Mouse (Mus musculus): ENCODE results near the gene Arfgef2. TPM values are rescaled to one million over a fixed set of nuclear protein-coding genes. Genes with fewer than 3 reads are reported as not detected.

The Arfgef2 gene
- polyA plus RNA-seq, 1 experiment, result 24.9 TPM

GRCm38 (mm10) chr2:166875561-166875960 lies 70.2 kb downstream of the Arfgef2 start:
- Histone ChIP-seq H3K27ac (ENCODE audit: insufficient read depth, low read length) (no peak overlapping the region), H3K4me3 (ENCODE audit: insufficient read depth, low read length) (no peak overlapping the region), H3K4me1 (ENCODE audit: control insufficient read depth, insufficient read depth, low read length) (no peaks in the 10 kb centered on the region)
- TF ChIP-seq POLR2A (IDR thresholded peaks at IDR 0.05; ENCODE audit: low read depth, low read length), result no peak
- no peak for TF ChIP-seq CTCF (IDR thresholded peaks at IDR 0.05; ENCODE audit: borderline replicate concordance, insufficient read depth, low read length)

GRCm38 (mm10) chr2:166876331-166876730 lies 70.9 kb downstream of the Arfgef2 start:
- no peak for TF ChIP-seq POLR2A (IDR thresholded peaks at IDR 0.05; ENCODE audit: low read depth, low read length)
- TF ChIP-seq CTCF (IDR thresholded peaks at IDR 0.05; ENCODE audit: borderline replicate concordance, insufficient read depth, low read length), result no peak
- no peaks in the 10 kb centered on the region for H3K4me1 ChIP-seq (ENCODE audit: control insufficient read depth, insufficient read depth, low read length)
- no peak overlapping the region for H3K27ac ChIP-seq (ENCODE audit: insufficient read depth, low read length)
- H3K4me3 ChIP-seq (ENCODE audit: insufficient read depth, low read length), result no peak overlapping the region

GRCm38 (mm10) chr2:166885066-166885465 lies 79.7 kb downstream of the Arfgef2 start:
- TF ChIP-seq POLR2A (IDR thresholded peaks at IDR 0.05; ENCODE audit: low read depth, low read length) (no peak), CTCF (IDR thresholded peaks at IDR 0.05; ENCODE audit: borderline replicate concordance, insufficient read depth, low read length) (no peak)
- no peaks in the 10 kb centered on the region for H3K4me1 ChIP-seq (ENCODE audit: control insufficient read depth, insufficient read depth, low read length)
- no peak overlapping the region for H3K4me3 ChIP-seq (ENCODE audit: insufficient read depth, low read length)
- no peak overlapping the region for H3K27ac ChIP-seq (ENCODE audit: insufficient read depth, low read length)

GRCm38 (mm10) chr2:166885619-166886018 lies 80.2 kb downstream of the Arfgef2 start:
- Histone ChIP-seq H3K4me1 (ENCODE audit: control insufficient read depth, insufficient read depth, low read length) (no peaks in the 10 kb centered on the region), H3K4me3 (ENCODE audit: insufficient read depth, low read length) (no peak overlapping the region), H3K27ac (ENCODE audit: insufficient read depth, low read length) (no peak overlapping the region)
- TF ChIP-seq CTCF (IDR thresholded peaks at IDR 0.05; ENCODE audit: borderline replicate concordance, insufficient read depth, low read length) (no peak), POLR2A (IDR thresholded peaks at IDR 0.05; ENCODE audit: low read depth, low read length) (no peak)

GRCm38 (mm10) chr2:166886231-166886630 lies 80.8 kb downstream of the Arfgef2 start:
- Histone ChIP-seq H3K27ac (ENCODE audit: insufficient read depth, low read length) (no peak overlapping the region), H3K4me3 (ENCODE audit: insufficient read depth, low read length) (no peak overlapping the region), H3K4me1 (ENCODE audit: control insufficient read depth, insufficient read depth, low read length) (no peaks in the 10 kb centered on the region)
- TF ChIP-seq POLR2A (IDR thresholded peaks at IDR 0.05; ENCODE audit: low read depth, low read length) (no peak), CTCF (IDR thresholded peaks at IDR 0.05; ENCODE audit: borderline replicate concordance, insufficient read depth, low read length) (no peak)

GRCm38 (mm10) chr2:166887816-166888215 lies 82.4 kb downstream of the Arfgef2 start:
- Histone ChIP-seq H3K27ac (ENCODE audit: insufficient read depth, low read length) (no peak overlapping the region), H3K4me1 (ENCODE audit: control insufficient read depth, insufficient read depth, low read length) (no peaks in the 10 kb centered on the region), H3K4me3 (ENCODE audit: insufficient read depth, low read length) (no peak overlapping the region)
- no peak for TF ChIP-seq POLR2A (IDR thresholded peaks at IDR 0.05; ENCODE audit: low read depth, low read length)
- TF ChIP-seq CTCF (IDR thresholded peaks at IDR 0.05; ENCODE audit: borderline replicate concordance, insufficient read depth, low read length), result peak; percentile 61

GRCm38 (mm10) chr2:166891366-166891880 lies 86.0 kb downstream of the Arfgef2 start:
- no peak overlapping the region for H3K27ac ChIP-seq (ENCODE audit: insufficient read depth, low read length)
- H3K4me3 ChIP-seq (ENCODE audit: insufficient read depth, low read length), result no peak overlapping the region
- no peaks in the 10 kb centered on the region for H3K4me1 ChIP-seq (ENCODE audit: control insufficient read depth, insufficient read depth, low read length)
- TF ChIP-seq POLR2A (IDR thresholded peaks at IDR 0.05; ENCODE audit: low read depth, low read length) (no peak), CTCF (IDR thresholded peaks at IDR 0.05; ENCODE audit: borderline replicate concordance, insufficient read depth, low read length) (no peak)

GRCm38 (mm10) chr2:166892158-166892680 lies 86.8 kb downstream of the Arfgef2 start:
- no peak for TF ChIP-seq CTCF (IDR thresholded peaks at IDR 0.05; ENCODE audit: borderline replicate concordance, insufficient read depth, low read length)
- TF ChIP-seq POLR2A (IDR thresholded peaks at IDR 0.05; ENCODE audit: low read depth, low read length), result no peak
- Histone ChIP-seq H3K4me1 (ENCODE audit: control insufficient read depth, insufficient read depth, low read length) (no peaks in the 10 kb centered on the region), H3K4me3 (ENCODE audit: insufficient read depth, low read length) (no peak overlapping the region), H3K27ac (ENCODE audit: insufficient read depth, low read length) (no peak overlapping the region)

GRCm38 (mm10) chr2:166893036-166893435 lies 87.6 kb downstream of the Arfgef2 start:
- no peak for TF ChIP-seq POLR2A (IDR thresholded peaks at IDR 0.05; ENCODE audit: low read depth, low read length)
- TF ChIP-seq CTCF (IDR thresholded peaks at IDR 0.05; ENCODE audit: borderline replicate concordance, insufficient read depth, low read length), result no peak
- Histone ChIP-seq H3K4me3 (ENCODE audit: insufficient read depth, low read length) (no peak overlapping the region), H3K4me1 (ENCODE audit: control insufficient read depth, insufficient read depth, low read length) (no peaks in the 10 kb centered on the region), H3K27ac (ENCODE audit: insufficient read depth, low read length) (no peak overlapping the region)

- no peaks in the 10 kb centered on the region for H3K4me1 ChIP-seq (ENCODE audit: control insufficient read depth, insufficient read depth, low read length)
- TF ChIP-seq POLR2A (IDR thresholded peaks at IDR 0.05; ENCODE audit: low read depth, low read length) (no peak), CTCF (IDR thresholded peaks at IDR 0.05; ENCODE audit: borderline replicate concordance, insufficient read depth, low read length) (no peak)
- H3K27ac ChIP-seq (ENCODE audit: insufficient read depth, low read length), result no peak overlapping the region
- H3K4me3 ChIP-seq (ENCODE audit: insufficient read depth, low read length), result no peak overlapping the region
These were observed 91.0 kb downstream of the Arfgef2 start for GRCm38 (mm10) chr2:166896368-166896767.

All from embryonic fibroblast, embryonic 13.5 days (primary cell).